Mouse (Mus musculus): ENCODE measurements around the gene Prune2. TPM values are rescaled to one million over a fixed set of nuclear protein-coding genes. Genes with fewer than 3 reads are reported as not detected.

Gene Prune2
- total RNA-seq, 1 experiment = 42.0 TPM

DNA sequence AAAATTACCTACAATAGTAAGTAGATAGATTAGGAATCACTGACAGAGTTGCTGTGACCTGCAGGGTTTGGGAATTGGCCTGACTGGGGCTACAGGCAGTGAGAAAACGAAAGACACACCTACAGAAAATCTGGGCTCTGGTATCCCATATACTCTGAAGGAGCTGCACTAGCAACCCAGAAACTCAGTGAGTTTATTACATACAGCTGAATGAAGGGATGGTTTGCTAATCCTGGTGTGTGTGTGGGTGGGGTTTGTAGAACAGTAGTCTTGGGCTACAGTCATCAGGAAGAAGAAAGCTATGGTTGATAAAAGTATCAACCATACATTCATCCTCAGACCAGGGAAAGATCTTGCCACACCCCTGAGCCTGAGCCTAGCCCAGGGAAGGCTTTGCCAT lies 285.3 kb downstream of the Prune2 start:
- TF ChIP-seq CHD2 (IDR thresholded peaks at IDR 0.05; ENCODE audit: low read depth, low read length) (no peak), HCFC1 (IDR thresholded peaks at IDR 0.05; ENCODE audit: borderline replicate concordance, insufficient read depth, low read length) (no peak), ZC3H11A (IDR thresholded peaks at IDR 0.05; ENCODE audit: borderline replicate concordance, low read depth, low read length) (no peak), MAFK (IDR thresholded peaks at IDR 0.05; ENCODE audit: insufficient read depth, low read depth, low read length) (no peak), ZNF384 (IDR thresholded peaks at IDR 0.05; ENCODE audit: low read depth, low read length) (no peak)
- no peak for DNase-seq (ENCODE audit: low read depth, low spot score)
- H3K9me3 ChIP-seq (ENCODE audit: control insufficient read depth, insufficient read depth, low read depth, low read length) = no peaks in the 10 kb centered on the region
- H3K9ac ChIP-seq (ENCODE audit: insufficient read depth, low read depth, low read length, poor library complexity, severe bottlenecking) = no peak overlapping the region
- in situ Hi-C loops (cut with MboI; ENCODE audit: low sequenced_read_pairs in 2 of 2, unreplicated experiment in 2 of 2) = no loop called here
- no peaks in the 10 kb centered on the region for H3K4me1 ChIP-seq (ENCODE audit: control insufficient read depth in 2 of 2, insufficient read depth in 2 of 2, low read length in 2 of 2, poor library complexity in 1 of 2)
- no peak overlapping the region for H3K27ac ChIP-seq (ENCODE audit: insufficient read depth, low read depth, low read length, poor library complexity, severe bottlenecking)
- H3K4me3 ChIP-seq (ENCODE audit: insufficient read depth in 1 of 2, low read depth in 1 of 2, low read length in 2 of 2, poor library complexity in 1 of 2, severe bottlenecking in 1 of 2) = no peak overlapping the region
- H3K36me3 ChIP-seq (ENCODE audit: control insufficient read depth, insufficient read depth, low read length, poor library complexity, severe bottlenecking) = no peaks in the 10 kb centered on the region

GRCm38 (mm10) chr19:17242962-17243361 lies 287.0 kb downstream of the Prune2 start:
- Histone ChIP-seq H3K4me1 (ENCODE audit: control insufficient read depth in 2 of 2, insufficient read depth in 2 of 2, low read length in 2 of 2, poor library complexity in 1 of 2) (no peaks in the 10 kb centered on the region), H3K36me3 (ENCODE audit: control insufficient read depth, insufficient read depth, low read length, poor library complexity, severe bottlenecking) (no peaks in the 10 kb centered on the region), H3K27ac (ENCODE audit: insufficient read depth, low read depth, low read length, poor library complexity, severe bottlenecking) (no peak overlapping the region), H3K4me3 (ENCODE audit: insufficient read depth in 1 of 2, low read depth in 1 of 2, low read length in 2 of 2, poor library complexity in 1 of 2, severe bottlenecking in 1 of 2) (no peak overlapping the region), H3K9ac (ENCODE audit: insufficient read depth, low read depth, low read length, poor library complexity, severe bottlenecking) (no peak overlapping the region), H3K9me3 (ENCODE audit: control insufficient read depth, insufficient read depth, low read depth, low read length) (no peaks in the 10 kb centered on the region)
- no peak for DNase-seq (ENCODE audit: low read depth, low spot score)
- in situ Hi-C loops (cut with MboI; ENCODE audit: low sequenced_read_pairs in 2 of 2, unreplicated experiment in 2 of 2) = no loop called here
- TF ChIP-seq MAFK (IDR thresholded peaks at IDR 0.05; ENCODE audit: insufficient read depth, low read depth, low read length) (no peak), HCFC1 (IDR thresholded peaks at IDR 0.05; ENCODE audit: borderline replicate concordance, insufficient read depth, low read length) (no peak), ZNF384 (IDR thresholded peaks at IDR 0.05; ENCODE audit: low read depth, low read length) (no peak), CHD2 (IDR thresholded peaks at IDR 0.05; ENCODE audit: low read depth, low read length) (no peak), ZC3H11A (IDR thresholded peaks at IDR 0.05; ENCODE audit: borderline replicate concordance, low read depth, low read length) (no peak)

GRCm38 (mm10) chr19:17244544-17244943 lies 288.6 kb downstream of the Prune2 start:
- H3K9ac ChIP-seq (ENCODE audit: insufficient read depth, low read depth, low read length, poor library complexity, severe bottlenecking) = no peak overlapping the region
- no peak for TF ChIP-seq CHD2 (IDR thresholded peaks at IDR 0.05; ENCODE audit: low read depth, low read length)
- TF ChIP-seq HCFC1 (IDR thresholded peaks at IDR 0.05; ENCODE audit: borderline replicate concordance, insufficient read depth, low read length) = no peak
- TF ChIP-seq ZNF384 (IDR thresholded peaks at IDR 0.05; ENCODE audit: low read depth, low read length) = no peak
- H3K27ac ChIP-seq (ENCODE audit: insufficient read depth, low read depth, low read length, poor library complexity, severe bottlenecking) = no peak overlapping the region
- DNase-seq (ENCODE audit: low read depth, low spot score) = no peak
- no peaks in the 10 kb centered on the region for H3K36me3 ChIP-seq (ENCODE audit: control insufficient read depth, insufficient read depth, low read length, poor library complexity, severe bottlenecking)
- no peaks in the 10 kb centered on the region for H3K4me1 ChIP-seq (ENCODE audit: control insufficient read depth in 2 of 2, insufficient read depth in 2 of 2, low read length in 2 of 2, poor library complexity in 1 of 2)
- H3K4me3 ChIP-seq (ENCODE audit: insufficient read depth in 1 of 2, low read depth in 1 of 2, low read length in 2 of 2, poor library complexity in 1 of 2, severe bottlenecking in 1 of 2) = no peak overlapping the region
- no peaks in the 10 kb centered on the region for H3K9me3 ChIP-seq (ENCODE audit: control insufficient read depth, insufficient read depth, low read depth, low read length)
- in situ Hi-C loops (cut with MboI; ENCODE audit: low sequenced_read_pairs in 2 of 2, unreplicated experiment in 2 of 2) = no loop called here

- Histone ChIP-seq H3K4me1 (ENCODE audit: control insufficient read depth in 2 of 2, insufficient read depth in 2 of 2, low read length in 2 of 2, poor library complexity in 1 of 2) (no peaks in the 10 kb centered on the region; a peak in 1 of 4 replicates), H3K36me3 (ENCODE audit: control insufficient read depth, insufficient read depth, low read length, poor library complexity, severe bottlenecking) (no peaks in the 10 kb centered on the region), H3K4me3 (ENCODE audit: insufficient read depth in 1 of 2, low read depth in 1 of 2, low read length in 2 of 2, poor library complexity in 1 of 2, severe bottlenecking in 1 of 2) (no peak overlapping the region), H3K27ac (ENCODE audit: insufficient read depth, low read depth, low read length, poor library complexity, severe bottlenecking) (no peak overlapping the region), H3K9ac (ENCODE audit: insufficient read depth, low read depth, low read length, poor library complexity, severe bottlenecking) (no peak overlapping the region), H3K9me3 (ENCODE audit: control insufficient read depth, insufficient read depth, low read depth, low read length) (no peaks in the 10 kb centered on the region)
- in situ Hi-C loops (cut with MboI; ENCODE audit: low sequenced_read_pairs in 2 of 2, unreplicated experiment in 2 of 2) = no loop called here
- DNase-seq (ENCODE audit: low read depth, low spot score) = no peak
- TF ChIP-seq HCFC1 (IDR thresholded peaks at IDR 0.05; ENCODE audit: borderline replicate concordance, insufficient read depth, low read length) (no peak), ZC3H11A (IDR thresholded peaks at IDR 0.05; ENCODE audit: borderline replicate concordance, low read depth, low read length) (no peak), MAFK (IDR thresholded peaks at IDR 0.05; ENCODE audit: insufficient read depth, low read depth, low read length) (no peak), CHD2 (IDR thresholded peaks at IDR 0.05; ENCODE audit: low read depth, low read length) (no peak), ZNF384 (IDR thresholded peaks at IDR 0.05; ENCODE audit: low read depth, low read length) (no peak)
These were observed 291.5 kb downstream of the Prune2 start for GRCm38 (mm10) chr19:17247352-17247925.

DNA sequence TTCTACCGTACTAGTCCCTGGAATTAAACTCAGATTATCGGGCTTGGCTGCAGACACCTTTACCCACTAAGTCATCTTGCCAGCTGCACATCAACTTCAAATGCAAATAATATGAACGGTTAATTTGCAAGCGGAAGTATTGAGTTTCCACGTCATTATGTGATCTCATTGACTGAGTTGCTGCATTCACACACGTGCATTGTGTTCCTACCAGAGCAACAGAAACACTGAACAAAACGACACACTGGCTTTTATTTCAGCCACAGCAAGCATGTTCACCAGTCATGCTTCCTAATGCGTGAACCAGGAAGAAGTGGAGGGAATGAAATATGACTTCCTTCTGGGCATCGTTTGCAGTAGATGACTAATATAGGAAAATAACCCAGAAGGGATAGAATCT lies 293.8 kb downstream of the Prune2 start:
- TF ChIP-seq ZC3H11A (IDR thresholded peaks at IDR 0.05; ENCODE audit: borderline replicate concordance, low read depth, low read length) = no peak
- no peak for TF ChIP-seq HCFC1 (IDR thresholded peaks at IDR 0.05; ENCODE audit: borderline replicate concordance, insufficient read depth, low read length)
- no peak for TF ChIP-seq CHD2 (IDR thresholded peaks at IDR 0.05; ENCODE audit: low read depth, low read length)
- no peak for TF ChIP-seq ZNF384 (IDR thresholded peaks at IDR 0.05; ENCODE audit: low read depth, low read length)
- TF ChIP-seq MAFK (IDR thresholded peaks at IDR 0.05; ENCODE audit: insufficient read depth, low read depth, low read length) = no peak
- no peaks in the 10 kb centered on the region for H3K9me3 ChIP-seq (ENCODE audit: control insufficient read depth, insufficient read depth, low read depth, low read length)
- no peak overlapping the region for H3K4me3 ChIP-seq (ENCODE audit: insufficient read depth in 1 of 2, low read depth in 1 of 2, low read length in 2 of 2, poor library complexity in 1 of 2, severe bottlenecking in 1 of 2)
- DNase-seq (ENCODE audit: low read depth, low spot score) = no peak
- H3K36me3 ChIP-seq (ENCODE audit: control insufficient read depth, insufficient read depth, low read length, poor library complexity, severe bottlenecking) = no peaks in the 10 kb centered on the region
- H3K27ac ChIP-seq (ENCODE audit: insufficient read depth, low read depth, low read length, poor library complexity, severe bottlenecking) = no peak overlapping the region
- in situ Hi-C loops (cut with MboI; ENCODE audit: low sequenced_read_pairs in 2 of 2, unreplicated experiment in 2 of 2) = no loop called here
- H3K4me1 ChIP-seq (ENCODE audit: control insufficient read depth in 2 of 2, insufficient read depth in 2 of 2, low read length in 2 of 2, poor library complexity in 1 of 2) = no peaks in the 10 kb centered on the region; a peak in 1 of 4 replicates
- no peak overlapping the region for H3K9ac ChIP-seq (ENCODE audit: insufficient read depth, low read depth, low read length, poor library complexity, severe bottlenecking)

Data from ES-E14 (cell line).